In the genomic region with DNA sequence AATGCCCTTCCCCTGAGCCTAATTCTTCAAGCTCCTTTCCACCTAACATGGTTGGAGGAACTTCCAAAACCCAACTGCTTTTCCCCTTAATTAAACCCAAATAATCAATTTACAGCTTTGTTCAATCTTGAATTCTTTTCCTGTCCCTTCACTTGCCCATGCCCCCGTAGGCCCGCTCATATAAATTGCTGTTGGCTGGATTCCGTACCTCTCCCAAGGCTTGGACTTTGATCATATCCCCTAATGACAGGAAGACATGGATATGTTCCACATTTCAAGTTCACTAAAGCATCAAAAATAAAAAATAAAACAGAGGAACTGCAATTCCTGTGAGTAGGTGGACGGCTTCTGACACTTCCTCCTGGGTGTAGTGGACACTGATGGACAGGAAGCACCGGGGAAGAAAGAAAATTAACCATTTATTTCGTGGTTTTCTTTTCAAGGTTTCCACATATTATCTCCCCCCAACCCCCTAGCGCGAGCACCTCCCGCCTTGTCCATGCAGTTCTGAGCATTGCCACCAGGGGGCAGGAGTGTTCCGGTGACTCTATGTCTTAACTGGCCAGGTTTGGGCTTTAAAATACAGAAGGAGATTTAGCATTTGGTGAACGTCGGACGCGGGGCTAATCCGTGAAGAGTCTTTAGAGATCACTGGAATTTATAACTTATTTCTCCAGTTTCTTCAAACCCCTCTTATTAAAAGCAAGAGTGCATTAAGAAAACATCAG, we compare ENCODE assay signal across 8 mouse cellular contexts. TPM values are rescaled to one million over a fixed set of nuclear protein-coding genes. Genes with fewer than 3 reads are reported as not detected.
DNase-seq lines count a peak whose midpoint lies in the region; ATAC-seq and TF ChIP-seq lines count a peak whose summit lies in the region.

No protein-coding gene starts in this region.

- in situ Hi-C loops in Patski (cut with MboI; ENCODE audit: low pct_unique_long_range_greater_than_20kb): loop anchor here (5.0 to 25.0 kb wide), 2 partner anchors 347 to 387 kb away; no protein-coding TSS in a partner anchor

- peak; percentile 96 for TF ChIP-seq CTCF in Patski (IDR thresholded peaks at IDR 0.05)
- TF ChIP-seq CTCF in cerebellum, adult 2 months (IDR thresholded peaks at IDR 0.05; ENCODE audit: borderline replicate concordance, insufficient read depth, low read depth, low read length): peak; percentile 90

- H3K9ac ChIP-seq in hindbrain, embryonic 14.5 days: no peak overlapping the region

- no peaks in the 10 kb centered on the region for H3K9me3 ChIP-seq in hindbrain, embryonic 14.5 days (ENCODE audit: control insufficient read depth, low read length)

- POLR2A ChIA-PET in Patski (lab: Charles Lee): interaction anchor here (0.6 kb wide), 1 partner anchor 130 kb away, joined by 3 read pairs; no protein-coding TSS in a partner anchor

- no peak for TF ChIP-seq POLR2A in cerebellum, adult 2 months (IDR thresholded peaks at IDR 0.05; ENCODE audit: borderline replicate concordance, insufficient read depth, low read length)

- DNase-seq in Patski (ENCODE audit: low read depth, low spot score): no peak
- peak; percentile 71 to 88 for DNase-seq in cerebellum, adult 2 months
- DNase-seq in frontal cortex, postnatal 14 days (ENCODE audit: low spot score in 2 of 2): peak; percentile 60 to 86
- DNase-seq in hindbrain, embryonic 14.5 days (ENCODE audit: low spot score): peak; percentile 86
- peak; percentile 81 to 82 for DNase-seq in layer of hippocampus, postnatal 36 days
- DNase-seq in lung, postnatal 36 days: peak; percentile 91
- peak; percentile 92 for DNase-seq in right cerebral cortex, postnatal 4 days

- no peak overlapping the region for H3K4me2 ChIP-seq in hindbrain, embryonic 14.5 days (replicated peaks)

- peaks cover under 1% of the 10 kb centered on the region; the same call in 1 of the 2 replicates for H3K36me3 ChIP-seq in hindbrain, embryonic 14.5 days (replicated peaks; ENCODE audit: control insufficient read depth, insufficient read depth)

- WGBS in cerebellum, adult 2 months: 19% methylated on average over 15 of the region's 15 CpGs
- 20% methylated on average over 15 of the region's 15 CpGs for WGBS in hindbrain, embryonic 14.5 days

- H3K4me3 ChIP-seq in cerebellum, adult 2 months (replicated peaks; ENCODE audit: insufficient read depth, low read depth, low read length): no peak overlapping the region
- no peak overlapping the region for H3K4me3 ChIP-seq in hindbrain, embryonic 14.5 days (replicated peaks; ENCODE audit: low read length)

- no peak overlapping the region for H3K27ac ChIP-seq in cerebellum, adult 2 months (ENCODE audit: insufficient read depth, low read length)
- H3K27ac ChIP-seq in hindbrain, embryonic 14.5 days: no peak overlapping the region

- no peaks in the 10 kb centered on the region for H3K4me1 ChIP-seq in cerebellum, adult 2 months (ENCODE audit: control insufficient read depth, insufficient read depth, low read length)
- no peaks in the 10 kb centered on the region for H3K4me1 ChIP-seq in hindbrain, embryonic 14.5 days (replicated peaks; ENCODE audit: control insufficient read depth, insufficient read depth, low read length)

- ATAC-seq in Patski: no peak
- no peak; the same call in 1 of the 2 replicates for ATAC-seq in hindbrain, embryonic 14.5 days (ENCODE audit: low FRiP score)
- no peak for ATAC-seq in activated CD4-positive, CD25-positive, alpha-beta regulatory T cell, adult 4 months

- H3K27me3 ChIP-seq in Patski: no peaks in the 10 kb centered on the region
- no peaks in the 10 kb centered on the region for H3K27me3 ChIP-seq in cerebellum, adult 2 months (ENCODE audit: control insufficient read depth, insufficient read depth, low read length)
- H3K27me3 ChIP-seq in hindbrain, embryonic 14.5 days (ENCODE audit: control insufficient read depth, insufficient read depth, low read length): no peaks in the 10 kb centered on the region

- CTCF ChIA-PET in Patski (lab: Charles Lee): no interaction called here

RNA-seq across cellular contexts. Expression of a gene that starts 15.5 kb away (rescaled TPM):
- 39.5 TPM for polyA plus RNA-seq in Patski (2021)
- polyA plus RNA-seq in cerebellum, adult 2 months (2012; rRNA removed): 45.4 and 46.9 TPM in 2 replicates
- polyA plus RNA-seq in hindbrain, embryonic 14.5 days (2014; fragmentation: Nextera tagmentation; extraction: Ambion mirVana): 50.3 and 53.0 TPM in 2 replicates
- total RNA-seq in layer of hippocampus, postnatal 36 days (2021): 10 to 100 TPM; 63.0 to 63.9 TPM
- 10 to 100 TPM; 35.3 to 39.2 TPM for polyA plus RNA-seq in activated CD4-positive, CD25-positive, alpha-beta regulatory T cell, adult 4 months (2017; shearing (Covaris generic))

RNA-seq across cellular contexts. Expression of a gene that starts 15.6 kb away (rescaled TPM):
- polyA plus RNA-seq in Patski (2021): 61.5 TPM
- 27.6 and 30.3 TPM in 2 replicates for polyA plus RNA-seq in cerebellum, adult 2 months (2012; rRNA removed)
- polyA plus RNA-seq in hindbrain, embryonic 14.5 days (2014; fragmentation: Nextera tagmentation; extraction: Ambion mirVana): 96.8 and 109 TPM in 2 replicates
- total RNA-seq in layer of hippocampus, postnatal 36 days (2021): 10 to 100 TPM; 26.7 to 28.0 TPM
- 100 to 1,000 TPM; 138 to 151 TPM for polyA plus RNA-seq in activated CD4-positive, CD25-positive, alpha-beta regulatory T cell, adult 4 months (2017; shearing (Covaris generic))

RNA-seq across cellular contexts. Expression of a gene that starts 36.0 kb away (rescaled TPM):
- polyA plus RNA-seq in Patski (2021): 55.7 TPM
- 22.0 and 22.5 TPM in 2 replicates for polyA plus RNA-seq in cerebellum, adult 2 months (2012; rRNA removed)
- 30.6 and 34.5 TPM in 2 replicates for polyA plus RNA-seq in hindbrain, embryonic 14.5 days (2014; fragmentation: Nextera tagmentation; extraction: Ambion mirVana)
- 10 to 100 TPM; 29.1 to 30.8 TPM for total RNA-seq in layer of hippocampus, postnatal 36 days (2021)
- polyA plus RNA-seq in activated CD4-positive, CD25-positive, alpha-beta regulatory T cell, adult 4 months (2017; shearing (Covaris generic)): 10 to 100 TPM; 67.6 to 72.8 TPM

RNA-seq across cellular contexts. Expression of a gene that starts 50.3 kb away (rescaled TPM):
- not detected for polyA plus RNA-seq in Patski (2021)
- 4.1 and 4.8 TPM in 2 replicates for polyA plus RNA-seq in cerebellum, adult 2 months (2012; rRNA removed)
- 6.9 and 7.9 TPM in 2 replicates for polyA plus RNA-seq in hindbrain, embryonic 14.5 days (2014; fragmentation: Nextera tagmentation; extraction: Ambion mirVana)
- total RNA-seq in layer of hippocampus, postnatal 36 days (2021): 10 to 100 TPM in 1 of 2 experiments, 1 to 10 TPM in 1; 8.9 to 11.9 TPM
- polyA plus RNA-seq in activated CD4-positive, CD25-positive, alpha-beta regulatory T cell, adult 4 months (2017; shearing (Covaris generic)): 10 to 100 TPM; 65.3 to 71.7 TPM
